Mouse (Mus musculus) heart, postnatal 0 days (tissue): ENCODE data around the gene Ryr2.

Source experiments
- CTCF ChIP-seq: IDR thresholded peaks from 2 replicates; pipeline ENCODE4 v1.5.1; 2016; ENCODE audit warnings: antibody characterized with exemption, control low read depth, low read depth
- EP300 ChIP-seq: IDR thresholded peaks from 2 replicates; pipeline ENCODE4 v1.6.1; 2016; ENCODE audit warnings: antibody characterized with exemption, low read depth

DNA sequence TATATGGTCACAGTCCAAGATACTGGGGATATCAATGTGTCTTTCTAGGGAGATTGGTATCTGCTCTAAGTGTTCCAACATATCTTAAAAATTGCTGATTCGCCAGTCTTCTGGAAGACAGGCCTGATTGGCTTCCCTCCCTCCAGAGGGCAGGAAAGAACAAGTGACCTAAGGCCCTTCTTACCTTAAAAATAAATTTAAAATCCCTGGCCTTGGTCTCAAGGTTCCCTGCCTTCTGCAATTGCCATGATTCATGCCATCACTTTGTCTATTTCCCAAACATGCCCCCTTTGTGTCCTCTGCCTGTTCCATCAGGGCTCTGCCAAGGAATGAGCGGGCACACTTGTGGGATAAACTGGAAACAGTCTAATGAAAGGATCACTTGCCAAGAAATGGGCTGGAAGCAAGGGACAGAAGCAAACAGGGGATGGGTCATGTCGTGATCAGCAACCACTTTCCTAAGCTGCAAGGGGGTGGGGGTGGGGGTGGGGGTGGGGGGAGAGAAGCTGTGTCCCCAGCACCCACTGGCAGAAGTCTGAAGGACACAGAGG, 10.3 kb downstream of the Ryr2 start:
- TF ChIP-seq CTCF, result no peak
- no peak for TF ChIP-seq EP300
